Mouse (Mus musculus) MEL (cell line): Measurements from ENCODE around the gene Olfr549. TPM values are rescaled to one million over a fixed set of nuclear protein-coding genes. Genes with fewer than 3 reads are reported as not detected.

Experiments
- DNase-seq: peaks from one replicate; pipeline ENCODE4 v3.0.0; 2011; ENCODE audit warnings: low read depth, low spot score
- H3K27ac ChIP-seq: 2 replicates; pipeline ENCODE4 v1.5.1; 2012; ENCODE audit warnings: low read depth, mild to moderate bottlenecking, control low read depth, low read length, moderate library complexity; ENCODE audit not compliant: control insufficient read depth
- H3K27me3 ChIP-seq, 2 experiments: fragments of 150-350 bp in 1 of 2; sonication (generic) in 1 of 2; 2 replicates each; pipeline ENCODE4 v1.6.1; 2012; ENCODE audit warnings: low read length in 2 of 2, mild to moderate bottlenecking in 2 of 2, improper control_type of control experiment in 1 of 2, moderate library complexity in 1 of 2; ENCODE audit not compliant: insufficient read depth in 2 of 2, control insufficient read depth in 1 of 2
- H3K36me3 ChIP-seq, 2 experiments: 2 replicates each; pipeline ENCODE4 v1.6.1; 2012 to 2014; ENCODE audit warnings: low read length in 2 of 2, improper control_type of control experiment in 1 of 2, inconsistent platforms in 1 of 2, mild to moderate bottlenecking in 1 of 2; ENCODE audit not compliant: insufficient read depth in 2 of 2, control insufficient read depth in 1 of 2
- H3K4me1 ChIP-seq, 2 experiments: fragments of 150-350 bp in 1 of 2; sonication (generic) in 1 of 2; 2 replicates each; pipeline ENCODE4 v1.6.1; 2012; ENCODE audit warnings: low read length in 2 of 2, improper control_type of control experiment in 1 of 2, mild to moderate bottlenecking in 1 of 2; ENCODE audit not compliant: insufficient read depth in 2 of 2, control insufficient read depth in 1 of 2
- H3K4me3 ChIP-seq, 2 experiments: fragments of 150-350 bp in 1 of 2; sonication (generic) in 1 of 2; 2 replicates each; pipeline ENCODE4 v1.5.1; 2012; ENCODE audit warnings: low read depth in 2 of 2, low read length in 2 of 2, mild to moderate bottlenecking in 2 of 2, moderate library complexity in 2 of 2, control low read depth in 1 of 2, improper control_type of control experiment in 1 of 2; ENCODE audit not compliant: control insufficient read depth in 1 of 2, insufficient read depth in 1 of 2
- H3K79me2 ChIP-seq: 2 replicates; pipeline ENCODE4 v1.6.1; 2012; ENCODE audit warnings: mild to moderate bottlenecking, low read length, moderate library complexity; ENCODE audit not compliant: control insufficient read depth, poor library complexity, insufficient read depth
- H3K9ac ChIP-seq: 2 replicates; pipeline ENCODE4 v1.6.1; 2012; ENCODE audit warnings: low read depth, mild to moderate bottlenecking, control low read depth, low read length, moderate library complexity; ENCODE audit not compliant: control insufficient read depth, poor library complexity, severe bottlenecking
- H3K9me3 ChIP-seq: fragments of 150-350 bp; sonication (generic); replicated peaks from 2 replicates; pipeline ENCODE4 v1.6.1; 2012; ENCODE audit warnings: mild to moderate bottlenecking, low read length, improper control_type of control experiment, moderate library complexity; ENCODE audit not compliant: insufficient read depth
- BHLHE40 ChIP-seq: IDR thresholded peaks from 2 replicates; pipeline ENCODE4 v1.6.1; 2012; ENCODE audit warnings: low read depth, mild to moderate bottlenecking, inconsistent platforms, low read length, improper control_type of control experiment, borderline replicate concordance
- CHD1 ChIP-seq: IDR thresholded peaks from 2 replicates; pipeline ENCODE4 v1.6.1; 2012; ENCODE audit warnings: low read depth, mild to moderate bottlenecking, inconsistent platforms, low read length, improper control_type of control experiment
- CHD2 ChIP-seq: IDR thresholded peaks from 2 replicates; pipeline ENCODE4 v1.6.1; 2011; ENCODE audit warnings: low read length, improper control_type of control experiment
- CTCF ChIP-seq, 3 experiments: IDR thresholded peaks in 2 of 3; conservative IDR thresholded peaks in 1 of 3; 2 replicates each; pipeline ENCODE4 v1.5.1; 2011 to 2012; ENCODE audit warnings: low read length in 3 of 3, low read depth in 2 of 3, mild to moderate bottlenecking in 2 of 3, improper control_type of control experiment in 1 of 3, inconsistent platforms in 1 of 3, mixed read lengths in 1 of 3, moderate library complexity in 1 of 3; ENCODE audit not compliant: control insufficient read depth in 1 of 3, insufficient read depth in 1 of 3, poor library complexity in 1 of 3, severe bottlenecking in 1 of 3
- ELF1 ChIP-seq: IDR thresholded peaks from 2 replicates; pipeline ENCODE4 v1.6.1; 2014; ENCODE audit warnings: low read depth, mild to moderate bottlenecking, inconsistent platforms, low read length, improper control_type of control experiment, moderate library complexity
- EP300 ChIP-seq, 2 experiments: IDR thresholded peaks; 2 replicates each; pipeline ENCODE4 v1.6.1; 2011; ENCODE audit warnings: improper control_type of control experiment in 2 of 2, low read length in 2 of 2, low read depth in 1 of 2, mild to moderate bottlenecking in 1 of 2
- ETS1 ChIP-seq: IDR thresholded peaks from 2 replicates; pipeline ENCODE4 v1.6.1; 2012; ENCODE audit warnings: low read depth, mild to moderate bottlenecking, inconsistent platforms, low read length, improper control_type of control experiment, moderate library complexity
- GABPA ChIP-seq: IDR thresholded peaks from 2 replicates; pipeline ENCODE4 v1.6.1; 2012; ENCODE audit warnings: low read depth, mild to moderate bottlenecking, inconsistent platforms, low read length, improper control_type of control experiment, moderate library complexity
- GATA1 ChIP-seq: IDR thresholded peaks from 2 replicates; pipeline ENCODE4 v1.6.1; 2011; ENCODE audit warnings: low read depth, low read length, improper control_type of control experiment
- HCFC1 ChIP-seq: IDR thresholded peaks from 2 replicates; pipeline ENCODE4 v1.6.1; 2012; ENCODE audit warnings: low read depth, mild to moderate bottlenecking, inconsistent platforms, low read length, improper control_type of control experiment, moderate library complexity
- JUND ChIP-seq: IDR thresholded peaks from 2 replicates; pipeline ENCODE4 v1.6.1; 2011; ENCODE audit warnings: low read depth, mild to moderate bottlenecking, improper control_type of control experiment, low read length
- MAX ChIP-seq: IDR thresholded peaks from 2 replicates; pipeline ENCODE4 v1.6.1; 2011; ENCODE audit warnings: low read length, improper control_type of control experiment
- MEF2A ChIP-seq: IDR thresholded peaks from 2 replicates; pipeline ENCODE4 v1.6.1; 2014; ENCODE audit warnings: low read depth, mild to moderate bottlenecking, inconsistent platforms, low read length, improper control_type of control experiment; ENCODE audit not compliant: poor library complexity, insufficient replicate concordance, severe bottlenecking; ENCODE audit errors: extremely low read depth
- MXI1 ChIP-seq: IDR thresholded peaks from 2 replicates; pipeline ENCODE4 v1.6.1; 2011; ENCODE audit warnings: mild to moderate bottlenecking, low read depth, low read length, improper control_type of control experiment
- MYB ChIP-seq: IDR thresholded peaks from 2 replicates; pipeline ENCODE4 v1.6.1; 2011; ENCODE audit warnings: mild to moderate bottlenecking, low read depth, low read length, improper control_type of control experiment
- MYC ChIP-seq: IDR thresholded peaks from 2 replicates; pipeline ENCODE4 v1.6.1; 2011; ENCODE audit warnings: low read depth, mild to moderate bottlenecking, low read length, improper control_type of control experiment, moderate library complexity
- NELFE ChIP-seq: IDR thresholded peaks from 2 replicates; pipeline ENCODE4 v1.6.1; 2011; ENCODE audit warnings: low read depth, low read length, improper control_type of control experiment
- NRF1 ChIP-seq: IDR thresholded peaks from 2 replicates; pipeline ENCODE4 v1.6.1; 2014; ENCODE audit warnings: low read depth, mild to moderate bottlenecking, inconsistent platforms, low read length, improper control_type of control experiment, moderate library complexity; ENCODE audit not compliant: poor library complexity, insufficient read depth, severe bottlenecking
- POLR2A ChIP-seq, 2 experiments: IDR thresholded peaks; 2 replicates each; pipeline ENCODE4 v1.6.1; 2011 to 2012; ENCODE audit warnings: low read length in 2 of 2, mild to moderate bottlenecking in 2 of 2, control low read depth in 1 of 2, improper control_type of control experiment in 1 of 2, low read depth in 1 of 2, moderate library complexity in 1 of 2; ENCODE audit not compliant: control insufficient read depth in 1 of 2, insufficient read depth in 1 of 2, poor library complexity in 1 of 2
- POLR2AphosphoS5 ChIP-seq: IDR thresholded peaks from 2 replicates; pipeline ENCODE4 v1.6.1; 2012; ENCODE audit warnings: low read depth, borderline replicate concordance, mild to moderate bottlenecking, inconsistent platforms, low read length, moderate library complexity, mixed read lengths
- RCOR1 ChIP-seq: IDR thresholded peaks from 2 replicates; pipeline ENCODE4 v1.6.1; 2012; ENCODE audit warnings: low read depth, mild to moderate bottlenecking, inconsistent platforms, low read length, improper control_type of control experiment
- SIN3A ChIP-seq: IDR thresholded peaks from 2 replicates; pipeline ENCODE4 v1.6.1; 2012; ENCODE audit warnings: low read length, improper control_type of control experiment, inconsistent platforms
- SMC3 ChIP-seq: IDR thresholded peaks from 2 replicates; pipeline ENCODE4 v1.6.1; 2011; ENCODE audit warnings: low read depth, low read length, improper control_type of control experiment
- TAL1 ChIP-seq: IDR thresholded peaks from 2 replicates; pipeline ENCODE4 v1.6.1; 2012; ENCODE audit warnings: mild to moderate bottlenecking, inconsistent platforms, low read length, moderate library complexity, mixed read lengths
- TBP ChIP-seq: IDR thresholded peaks from 2 replicates; pipeline ENCODE4 v1.8.0; 2011; ENCODE audit warnings: low read depth, low read length, improper control_type of control experiment
- USF1 ChIP-seq: IDR thresholded peaks from 2 replicates; pipeline ENCODE4 v1.6.1; 2014; ENCODE audit warnings: low read depth, mild to moderate bottlenecking, inconsistent platforms, low read length, improper control_type of control experiment, moderate library complexity
- USF2 ChIP-seq, 2 experiments: IDR thresholded peaks; 2 replicates each; pipeline ENCODE4 v1.6.1; 2011 to 2012; ENCODE audit warnings: improper control_type of control experiment in 2 of 2, low read length in 2 of 2, borderline replicate concordance in 1 of 2, inconsistent platforms in 1 of 2, low read depth in 1 of 2, mild to moderate bottlenecking in 1 of 2; ENCODE audit not compliant: insufficient read depth in 1 of 2
- polyA plus RNA-seq, 2 experiments: library from polyadenylated mRNA; stranded (reverse) in 1 of 2; unstranded in 1 of 2; fragments of >175 nt in 1 of 2; fragments of >200 nt in 1 of 2; gene quantifications; 2 replicates each; pipeline versions ENCODE4 v1.2.1 to v1.2.4; 2012; ENCODE audit warnings: low replicate concordance in 2 of 2, low read depth in 1 of 2; ENCODE audit not compliant: insufficient read length in 2 of 2, insufficient read depth in 1 of 2, missing spikeins in 1 of 2
- total RNA-seq: library from RNA; depleted of rRNA; stranded (reverse); fragments of 300-350 nt; gene quantifications from 2 replicates; pipeline ENCODE4 v1.2.3, GENCODE M21; 2012; rRNA removed

Olfr549 gene
- total RNA-seq: not detected in 2 replicates
- polyA plus RNA-seq: not detected

GRCm38 (mm10) chr7:102549570-102549969 lies at the start of gene Olfr549:
Gene Olfr549 (plus strand): TSS chr7:102549870.
- H3K9ac ChIP-seq: no peak within 1 kb of the TSS
- no peak for TF ChIP-seq CHD1
- no peak for TF ChIP-seq TBP
- TF ChIP-seq RCOR1: no peak
- TF ChIP-seq EP300 (IDR thresholded peaks at IDR 0.05; ENCODE audit: low read depth in 1 of 2, low read length in 2 of 2): no peak
- no peak for TF ChIP-seq ELF1
- TF ChIP-seq JUND: no peak
- TF ChIP-seq POLR2A (IDR thresholded peaks at IDR 0.05; ENCODE audit: control insufficient read depth in 1 of 2, insufficient read depth in 1 of 2, low read depth in 1 of 2, low read length in 2 of 2, poor library complexity in 1 of 2): no peak
- no peak for TF ChIP-seq USF2 (IDR thresholded peaks at IDR 0.05; ENCODE audit: borderline replicate concordance in 1 of 2, insufficient read depth in 1 of 2, low read depth in 1 of 2, low read length in 2 of 2)
- TF ChIP-seq CHD2: no peak
- TF ChIP-seq ETS1: no peak
- no peak for TF ChIP-seq POLR2AphosphoS5
- no peak for TF ChIP-seq GATA1
- no peak for TF ChIP-seq NELFE
- no peak for TF ChIP-seq MEF2A
- no peak for TF ChIP-seq MYC
- no peak for TF ChIP-seq BHLHE40
- TF ChIP-seq GABPA: no peak
- no peak for DNase-seq
- H3K79me2 ChIP-seq: no peaks in the 10 kb centered on the region
- no peaks in the 10 kb centered on the region for H3K9me3 ChIP-seq
- peaks cover 4 to 9% of the 10 kb centered on the region in 2 experiments; a peak in 2 of 4 replicates for H3K27me3 ChIP-seq
- no peak within 1 kb of the TSS for H3K27ac ChIP-seq
- no peaks in the 10 kb centered on the region for H3K36me3 ChIP-seq
- H3K4me3 ChIP-seq: no peak within 1 kb of the TSS
- H3K4me1 ChIP-seq: no peaks in the 10 kb centered on the region

GRCm38 (mm10) chr7:102501986-102502385 lies 47.7 kb upstream of the Olfr549 start:
- no peak overlapping the region for H3K27ac ChIP-seq
- TF ChIP-seq HCFC1 (no peak), BHLHE40 (no peak), MXI1 (no peak), TAL1 (no peak), MYB (no peak), MAX (no peak), ELF1 (no peak), TBP (no peak), POLR2A (IDR thresholded peaks at IDR 0.05; ENCODE audit: control insufficient read depth in 1 of 2, insufficient read depth in 1 of 2, low read depth in 1 of 2, low read length in 2 of 2, poor library complexity in 1 of 2) (no peak), CTCF (IDR thresholded peaks at IDR 0.05 in 2 of 3, conservative IDR thresholded peaks at IDR 0.05 in 1 of 3; ENCODE audit: control insufficient read depth in 1 of 3, insufficient read depth in 1 of 3, low read depth in 2 of 3, low read length in 3 of 3, poor library complexity in 1 of 3, severe bottlenecking in 1 of 3) (no peak), JUND (no peak), NRF1 (no peak), GATA1 (no peak), SMC3 (no peak), CHD1 (no peak), USF1 (no peak), SIN3A (no peak)
- TF ChIP-seq, all 39 proteins: peak for 0
- Histone ChIP-seq H3K27me3 (no peaks in the 10 kb centered on the region), H3K9ac (no peak overlapping the region), H3K4me1 (no peaks in the 10 kb centered on the region; a peak in 1 of 4 replicates), H3K9me3 (no peaks in the 10 kb centered on the region), H3K79me2 (no peaks in the 10 kb centered on the region), H3K4me3 (no peak overlapping the region), H3K36me3 (no peaks in the 10 kb centered on the region)
- DNase-seq: no peak
